In the genomic region with DNA sequence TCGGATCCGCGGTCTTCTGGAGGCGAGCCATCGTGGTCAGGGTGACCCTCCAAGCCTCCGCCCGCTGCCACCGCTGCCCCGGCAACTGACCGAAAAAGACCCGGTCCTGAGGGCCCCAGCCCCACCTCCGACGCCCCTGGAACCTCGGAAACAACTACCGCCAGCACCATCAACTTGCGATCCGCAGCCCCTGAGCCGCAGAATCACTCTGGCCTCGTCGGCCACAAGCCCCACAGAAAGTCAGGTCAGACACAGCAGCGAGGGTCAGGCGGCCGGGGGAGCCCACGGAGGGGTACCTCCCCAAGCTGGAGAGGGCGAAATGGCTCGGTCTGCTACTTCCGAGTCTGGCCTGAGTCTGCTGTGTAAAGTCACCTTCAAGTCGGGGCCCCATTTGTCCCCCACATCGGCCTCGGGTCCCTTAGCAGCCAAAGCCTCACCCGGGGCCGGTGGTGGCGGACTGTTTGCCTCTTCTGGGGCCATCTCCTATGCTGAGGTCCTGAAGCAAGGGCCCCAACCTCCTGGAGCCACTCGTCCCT, we compare ENCODE assay signal across 8 mouse cellular contexts. TPM values are rescaled to one million over a fixed set of nuclear protein-coding genes. Genes with fewer than 3 reads are reported as not detected.
DNase-seq lines count a peak whose midpoint lies in the region; ATAC-seq and TF ChIP-seq lines count a peak whose summit lies in the region.

No protein-coding gene starts in this region.

- 10% methylated on average over 34 of the region's 34 CpGs for WGBS in heart, adult 2 months
- WGBS in hindbrain, embryonic 10.5 days = 7% methylated on average over 34 of the region's 34 CpGs
- 5% methylated on average over 34 of the region's 34 CpGs for WGBS in midbrain, embryonic 13.5 days

- TF ChIP-seq EP300 in heart, adult 2 months (IDR thresholded peaks at IDR 0.05; ENCODE audit: insufficient read depth, low read depth, low read length) = no peak

- no peak for TF ChIP-seq CTCF in heart, adult 2 months (IDR thresholded peaks at IDR 0.05)
- no peak for TF ChIP-seq CTCF in E14TG2a.4 (conservative IDR thresholded peaks at IDR 0.05; ENCODE audit: low read length)

- no peak for TF ChIP-seq POLR2A in heart, adult 2 months (IDR thresholded peaks at IDR 0.05; ENCODE audit: insufficient read depth, low read depth, low read length)

- no peak for ATAC-seq in midbrain, embryonic 13.5 days

- H3K4me3 ChIP-seq in heart, adult 2 months = peak overlapping the region; percentile 75
- peak overlapping the region; percentile 88 for H3K4me3 ChIP-seq in E14TG2a.4 (replicated peaks; ENCODE audit: low read length)
- peak overlapping the region; percentile 76 for H3K4me3 ChIP-seq in hindbrain, embryonic 10.5 days
- H3K4me3 ChIP-seq in midbrain, embryonic 13.5 days (replicated peaks) = peak overlapping the region; percentile 67

- H3K79me2 ChIP-seq in heart, adult 2 months (replicated peaks; ENCODE audit: control insufficient read depth, insufficient read depth, low read length) = no peaks in the 10 kb centered on the region

- H3K36me3 ChIP-seq in heart, adult 2 months (ENCODE audit: control insufficient read depth, insufficient read depth, low read length) = no peaks in the 10 kb centered on the region
- peaks cover 41% of the 10 kb centered on the region for H3K36me3 ChIP-seq in E14TG2a.4 (ENCODE audit: insufficient read depth, low read length)
- H3K36me3 ChIP-seq in hindbrain, embryonic 10.5 days = peaks cover 42% of the 10 kb centered on the region
- H3K36me3 ChIP-seq in midbrain, embryonic 13.5 days = peaks cover 42% of the 10 kb centered on the region

- H3K4me1 ChIP-seq in heart, adult 2 months (ENCODE audit: control insufficient read depth, insufficient read depth, low read length) = peaks cover 2% of the 10 kb centered on the region; the same call in 1 of the 2 replicates
- peaks cover 55% of the 10 kb centered on the region for H3K4me1 ChIP-seq in E14TG2a.4 (replicated peaks; ENCODE audit: low read depth, low read length)
- H3K4me1 ChIP-seq in hindbrain, embryonic 10.5 days (replicated peaks) = peaks cover 67% of the 10 kb centered on the region
- H3K4me1 ChIP-seq in midbrain, embryonic 13.5 days (replicated peaks) = peaks cover 44% of the 10 kb centered on the region

- intact Hi-C loops in heart, adult 2 months (cut with DNase I) = loop anchor here (2.0 to 10.0 kb wide), 2 partner anchors 15 to 353 kb away; partner anchors contain the start of gene Fam98c

- no peak overlapping the region for H3K27ac ChIP-seq in heart, adult 2 months
- H3K27ac ChIP-seq in hindbrain, embryonic 10.5 days = peak overlapping the region; percentile 94
- no peak overlapping the region for H3K27ac ChIP-seq in midbrain, embryonic 13.5 days

- no peaks in the 10 kb centered on the region for H3K9me3 ChIP-seq in E14TG2a.4 (ENCODE audit: low read length)
- H3K9me3 ChIP-seq in hindbrain, embryonic 10.5 days = no peaks in the 10 kb centered on the region
- H3K9me3 ChIP-seq in midbrain, embryonic 13.5 days = no peaks in the 10 kb centered on the region

- peak overlapping the region; percentile 55 for H3K9ac ChIP-seq in heart, adult 2 months (ENCODE audit: low read depth, low read length)
- H3K9ac ChIP-seq in midbrain, embryonic 13.5 days (replicated peaks) = peak overlapping the region; percentile 48

- no peak for DNase-seq in heart, adult 2 months
- no peak for DNase-seq in heart, adult 18-20 months
- peak; percentile 39 for DNase-seq in hindbrain, embryonic 10.5 days (ENCODE audit: low spot score)
- no peak for DNase-seq in layer of hippocampus, postnatal 10 days (ENCODE audit: low spot score in 2 of 2)
- DNase-seq in cerebellum, adult 9-11 months = no peak
- no peak for DNase-seq in adrenal gland, postnatal 14 days

- H3K4me2 ChIP-seq in midbrain, embryonic 13.5 days (replicated peaks) = peak overlapping the region; percentile 66

- peaks cover 6% of the 10 kb centered on the region; the same call in 1 of the 2 replicates for H3K27me3 ChIP-seq in heart, adult 2 months (ENCODE audit: control insufficient read depth, insufficient read depth, low read length)
- peaks cover 32% of the 10 kb centered on the region for H3K27me3 ChIP-seq in E14TG2a.4 (ENCODE audit: insufficient read depth, low read length)
- peaks cover 60% of the 10 kb centered on the region for H3K27me3 ChIP-seq in hindbrain, embryonic 10.5 days (ENCODE audit: insufficient read depth, poor library complexity, severe bottlenecking)
- H3K27me3 ChIP-seq in midbrain, embryonic 13.5 days = peaks cover 47% of the 10 kb centered on the region

RNA-seq across cellular contexts. Expression of gene Spred3, which starts 1.4 kb away (rescaled TPM):
- total RNA-seq in heart, adult 2 months (2021) = 1 to 10 TPM in 1 of 2 experiments, under 1 TPM in 1; 0.52 to 1.0 TPM
- polyA plus RNA-seq in heart, adult 2 months (2012; rRNA removed) = 1.2 and 1.6 TPM in 2 replicates
- under 1 TPM; 0.60 to 0.77 TPM for total RNA-seq in heart, adult 18-20 months (2021)
- 3.5 and 3.6 TPM in 2 replicates for polyA plus RNA-seq in hindbrain, embryonic 10.5 days (2016; fragmentation: Nextera tagmentation; extraction: Ambion mirVana)
- polyA plus RNA-seq in midbrain, embryonic 13.5 days (2015; fragmentation: Nextera tagmentation; extraction: Ambion mirVana) = 9.4 and 9.9 TPM in 2 replicates
- 10 to 100 TPM; 40.7 to 46.8 TPM for total RNA-seq in layer of hippocampus, postnatal 10 days (2021)
- 6.6 and 6.9 TPM in 2 replicates for total RNA-seq in adrenal gland, postnatal 14 days (2021)

RNA-seq across cellular contexts. Expression of gene Ggn, which starts 1.6 kb away (rescaled TPM):
- total RNA-seq in heart, adult 2 months (2021) = under 1 TPM; 0.18 to 0.29 TPM
- 0.35 and 0.43 TPM in 2 replicates for polyA plus RNA-seq in heart, adult 2 months (2012; rRNA removed)
- total RNA-seq in heart, adult 18-20 months (2021) = under 1 TPM; 0.25 to 0.28 TPM
- 1.1 TPM in 2 replicates for polyA plus RNA-seq in hindbrain, embryonic 10.5 days (2016; fragmentation: Nextera tagmentation; extraction: Ambion mirVana)
- polyA plus RNA-seq in midbrain, embryonic 13.5 days (2015; fragmentation: Nextera tagmentation; extraction: Ambion mirVana) = 0.54 and 0.93 TPM in 2 replicates
- total RNA-seq in layer of hippocampus, postnatal 10 days (2021) = 1 to 10 TPM; 1.0 to 1.2 TPM
- 1.1 and 1.2 TPM in 2 replicates for total RNA-seq in adrenal gland, postnatal 14 days (2021)

RNA-seq across cellular contexts. Expression of gene Psmd8, which starts 8.9 kb away (rescaled TPM):
- total RNA-seq in heart, adult 2 months (2021) = 100 to 1,000 TPM; 103 to 116 TPM
- 120 and 191 TPM in 2 replicates for polyA plus RNA-seq in heart, adult 2 months (2012; rRNA removed)
- 100 to 1,000 TPM; 119 to 124 TPM for total RNA-seq in heart, adult 18-20 months (2021)
- 305 and 348 TPM in 2 replicates for polyA plus RNA-seq in hindbrain, embryonic 10.5 days (2016; fragmentation: Nextera tagmentation; extraction: Ambion mirVana)
- polyA plus RNA-seq in midbrain, embryonic 13.5 days (2015; fragmentation: Nextera tagmentation; extraction: Ambion mirVana) = 314 and 315 TPM in 2 replicates
- 100 to 1,000 TPM; 176 to 182 TPM for total RNA-seq in layer of hippocampus, postnatal 10 days (2021)
- total RNA-seq in adrenal gland, postnatal 14 days (2021) = 212 and 215 TPM in 2 replicates

RNA-seq across cellular contexts. Expression of gene Fam98c, which starts 15.6 kb away (rescaled TPM):
- 10 to 100 TPM; 10.4 to 12.7 TPM for total RNA-seq in heart, adult 2 months (2021)
- polyA plus RNA-seq in heart, adult 2 months (2012; rRNA removed) = 16.3 and 18.0 TPM in 2 replicates
- 10 to 100 TPM; 10.4 to 12.1 TPM for total RNA-seq in heart, adult 18-20 months (2021)
- polyA plus RNA-seq in hindbrain, embryonic 10.5 days (2016; fragmentation: Nextera tagmentation; extraction: Ambion mirVana) = 17.6 and 18.4 TPM in 2 replicates
- polyA plus RNA-seq in midbrain, embryonic 13.5 days (2015; fragmentation: Nextera tagmentation; extraction: Ambion mirVana) = 17.5 and 18.4 TPM in 2 replicates
- total RNA-seq in layer of hippocampus, postnatal 10 days (2021) = 10 to 100 TPM; 28.6 to 35.6 TPM
- 8.0 and 15.8 TPM in 2 replicates for total RNA-seq in adrenal gland, postnatal 14 days (2021)

RNA-seq across cellular contexts. Expression of gene Rasgrp4, which starts 37.0 kb away (rescaled TPM):
- 1 to 10 TPM; 1.4 TPM for total RNA-seq in heart, adult 2 months (2021)
- polyA plus RNA-seq in heart, adult 2 months (2012; rRNA removed) = 2.2 and 3.6 TPM in 2 replicates
- total RNA-seq in heart, adult 18-20 months (2021) = 1 to 10 TPM in 1 of 2 experiments, under 1 TPM in 1; 0.92 to 1.1 TPM
- 0.34 and 0.54 TPM in 2 replicates for polyA plus RNA-seq in hindbrain, embryonic 10.5 days (2016; fragmentation: Nextera tagmentation; extraction: Ambion mirVana)
- polyA plus RNA-seq in midbrain, embryonic 13.5 days (2015; fragmentation: Nextera tagmentation; extraction: Ambion mirVana) = 0.40 and 0.50 TPM in 2 replicates
- total RNA-seq in layer of hippocampus, postnatal 10 days (2021) = 1 to 10 TPM; 2.2 to 3.6 TPM
- total RNA-seq in adrenal gland, postnatal 14 days (2021) = 1.8 and 2.2 TPM in 2 replicates
